Mouse (Mus musculus) R1 (cell line): ENCODE results near the gene Alg11.
A peak's percentile ranks its signal among the peaks of the same experiment; 100 is the strongest.

Experiments used
- DNase-seq: peaks from one replicate; pipeline ENCODE4 v3.0.0-alpha.2; 2018; ENCODE audit warnings: low read depth, low spot score

Gene Alg11

DNA sequence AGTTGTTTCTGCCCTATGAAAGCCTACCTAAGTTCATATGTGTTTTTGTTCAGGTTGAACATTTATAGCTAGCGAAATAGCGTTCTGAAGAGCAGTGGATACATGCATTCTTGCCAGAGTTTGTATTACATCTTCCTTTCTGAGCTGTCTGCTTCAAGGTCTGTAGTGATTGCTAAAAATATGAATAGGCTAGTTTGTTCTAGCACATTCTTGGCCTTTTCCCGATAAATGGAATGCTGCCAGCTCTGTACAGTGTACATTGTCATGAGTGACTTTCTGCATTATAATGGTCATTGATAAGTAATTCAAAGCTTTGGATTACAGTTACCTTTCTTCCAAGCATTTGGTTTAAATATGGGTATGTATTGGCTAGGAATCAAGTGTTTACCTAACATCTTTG is 605 bp downstream of the Alg11 start:
- no peak for DNase-seq

DNA sequence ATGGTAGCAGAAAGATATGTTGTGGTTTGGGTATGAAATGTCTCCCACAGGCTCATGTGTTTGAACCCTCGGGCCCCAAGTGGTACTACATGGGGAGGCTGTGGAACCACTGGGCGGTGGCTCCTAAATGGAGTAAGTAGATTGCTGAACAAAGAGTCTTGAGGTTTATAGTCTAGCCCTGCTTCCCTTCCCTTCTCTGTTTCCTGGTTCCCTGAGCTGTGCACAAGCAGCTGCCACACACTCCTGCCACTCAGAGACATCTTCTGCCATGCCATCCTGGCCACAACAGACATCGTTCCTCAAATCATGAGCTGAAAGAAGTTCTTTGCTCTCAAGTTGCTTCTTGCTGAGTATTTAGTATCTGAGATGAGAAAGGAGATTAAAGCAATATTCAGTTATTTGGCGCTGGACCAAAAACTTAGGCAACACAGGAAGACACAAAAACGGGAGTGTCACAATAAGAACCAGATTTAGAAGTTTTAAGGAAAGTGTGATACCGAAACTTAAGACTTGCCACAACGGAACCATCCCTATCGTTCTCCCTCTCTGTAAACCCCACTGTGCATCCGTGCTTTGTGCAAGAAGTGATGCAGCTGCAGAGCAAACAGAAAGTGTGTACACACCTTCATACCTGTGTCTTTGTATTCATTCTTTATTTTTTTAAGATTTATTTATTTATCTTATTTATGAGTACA is 18.9 kb downstream of the Alg11 start:
- DNase-seq, result no peak

DNA sequence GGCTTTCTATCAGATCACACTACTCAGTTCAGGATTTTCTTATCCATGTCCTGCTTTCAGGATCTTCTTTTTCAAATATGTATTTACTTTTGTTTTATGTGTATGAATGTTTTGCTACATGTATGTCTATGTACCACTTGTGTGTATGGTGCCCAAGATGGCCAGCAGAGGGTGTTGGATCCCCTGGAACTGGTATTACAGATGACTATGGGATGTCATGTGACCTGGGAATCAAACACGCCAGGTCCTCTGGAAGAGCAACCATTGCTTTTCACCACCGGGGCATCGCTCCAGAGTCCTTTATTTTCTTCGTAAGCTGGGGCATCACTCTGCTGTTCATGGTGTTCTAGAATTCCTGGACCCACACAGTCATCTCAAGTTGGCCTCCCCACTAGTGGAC is 28.7 kb downstream of the Alg11 start:
- DNase-seq, result peak; percentile 63

DNA sequence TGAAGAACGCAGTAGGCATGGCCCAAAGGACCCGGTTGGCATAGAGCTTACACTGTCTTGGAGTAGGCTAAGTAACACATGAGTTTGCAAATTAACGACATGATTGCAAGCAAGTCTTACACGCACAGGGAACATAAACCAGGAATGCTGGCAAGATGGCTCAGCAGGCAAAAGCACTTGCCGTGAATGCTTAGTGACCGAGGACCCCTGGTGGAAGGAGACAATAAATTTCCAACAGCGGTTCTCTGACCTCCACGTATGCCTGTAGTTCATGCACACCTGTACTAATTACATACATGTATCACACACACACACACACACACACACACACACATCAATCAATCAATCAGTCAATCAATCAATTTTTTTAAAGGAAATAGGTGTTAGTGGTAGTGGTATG is 31.0 kb downstream of the Alg11 start:
- peak; percentile 28 for DNase-seq

DNA sequence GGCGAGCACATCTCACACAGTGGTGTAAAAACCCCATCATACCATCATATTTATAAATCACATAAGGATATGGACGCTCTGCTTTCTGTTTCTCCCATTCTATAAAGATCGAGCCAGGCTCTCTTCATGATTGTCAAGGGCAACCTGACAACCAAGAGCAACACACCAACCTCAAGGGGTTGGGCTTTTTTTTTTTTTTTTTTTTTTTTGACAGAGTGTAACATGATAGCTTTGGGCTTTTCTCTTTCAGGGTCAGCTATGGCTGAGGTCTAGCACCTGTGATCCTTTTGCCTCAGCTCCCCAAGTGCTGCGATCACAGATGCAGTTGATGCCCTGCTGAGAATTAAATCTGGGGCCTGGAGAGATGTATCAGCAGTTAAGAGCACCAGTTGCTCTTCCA is 46.5 kb downstream of the Alg11 start:
- DNase-seq, result no peak
